Mouse (Mus musculus) liver, embryonic 13.5 days (tissue): ENCODE results near the gene Ccdc106. TPM values are rescaled to one million over a fixed set of nuclear protein-coding genes. Genes with fewer than 3 reads are reported as not detected.
"Not testable (repeated sequence)": the region's sequence is repeated elsewhere in the genome, so short reads cannot be mapped to it uniquely, and the experiment has no call there.

Experiments
- ATAC-seq: fragments of 200-750 bp; cut with Nextera tagmentation; 2 replicates; pipeline ENCODE4 v1.8.0; 2017; ENCODE audit warnings: low read depth, mild to moderate bottlenecking, moderate number of reproducible peaks, moderate library complexity
- DNase-seq: peaks from one replicate; pipeline ENCODE4 v3.0.0; 2022
- H3K27ac ChIP-seq: fragments of 300-500 bp; sonication (generic); 2 replicates; pipeline ENCODE4 v1.5.1; 2015; ENCODE audit warnings: moderate library complexity, mild to moderate bottlenecking, inconsistent platforms
- H3K27me3 ChIP-seq: fragments of 300-500 bp; sonication (generic); 2 replicates; pipeline ENCODE4 v1.6.1; 2015; ENCODE audit warnings: mild to moderate bottlenecking, inconsistent platforms
- H3K36me3 ChIP-seq: fragments of 300-500 bp; sonication (generic); 2 replicates; pipeline ENCODE4 v1.6.1; 2015; ENCODE audit warnings: mild to moderate bottlenecking, inconsistent platforms
- H3K4me1 ChIP-seq: fragments of 300-500 bp; sonication (generic); replicated peaks from 2 replicates; pipeline ENCODE4 v1.6.1; 2015; ENCODE audit warnings: inconsistent platforms
- H3K4me2 ChIP-seq: fragments of 300-500 bp; sonication (generic); 2 replicates; pipeline ENCODE4 v1.6.1; 2015; ENCODE audit warnings: inconsistent platforms, mild to moderate bottlenecking, moderate library complexity
- H3K4me3 ChIP-seq: fragments of 300-500 bp; sonication (generic); replicated peaks from 2 replicates; pipeline ENCODE4 v1.5.1; 2015; ENCODE audit warnings: mild to moderate bottlenecking, inconsistent platforms
- H3K9ac ChIP-seq: fragments of 300-500 bp; sonication (generic); 2 replicates; pipeline ENCODE4 v1.6.1; 2015; ENCODE audit warnings: mild to moderate bottlenecking, inconsistent platforms
- H3K9me3 ChIP-seq: fragments of 300-500 bp; sonication (generic); replicated peaks from 2 replicates; pipeline ENCODE4 v1.6.1; 2016; ENCODE audit warnings: inconsistent platforms
- WGBS: fragments of 180-500 bp; shearing (Covaris S2); methylation state at CpG from one replicate; pipeline ENCODE4 v1.1.7; 2015; ENCODE audit not compliant: insufficient replicate concordance; 5-methylcytosine and 5-hydroxymethylcytosine counted together
- polyA plus RNA-seq: library from polyadenylated mRNA; unstranded; fragments of >200 nt; fragmentation: Nextera tagmentation; extraction: Ambion mirVana; gene quantifications from 2 replicates; pipeline ENCODE4 v1.2.1, GENCODE M21; 2015

Gene Ccdc106
- polyA plus RNA-seq, 1 experiment from 2014 or later = 0.84 TPM

DNA sequence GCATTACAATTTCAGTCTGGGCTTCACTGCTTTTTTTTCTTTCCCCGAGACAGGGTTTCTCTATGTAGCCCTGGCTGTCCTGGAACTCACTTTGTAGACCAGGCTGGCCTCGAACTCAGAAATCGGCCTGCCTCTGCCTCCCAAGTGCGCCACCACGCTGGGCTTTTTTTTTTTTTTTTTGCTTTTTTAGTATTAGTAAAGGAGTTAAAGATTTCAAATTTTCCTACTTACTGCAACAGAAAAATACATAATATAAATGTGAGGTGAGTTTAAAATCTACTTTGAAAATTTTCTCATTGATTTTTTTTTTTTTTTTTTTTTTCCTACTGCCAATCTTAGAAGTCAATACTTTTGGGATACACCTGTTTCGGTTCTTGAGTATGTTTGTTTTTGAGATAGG, 44.5 kb downstream of the Ccdc106 start:
- DNase-seq (no peak), ATAC-seq (no peak)
- peaks cover 56% of the 10 kb centered on the region for H3K4me1 ChIP-seq
- peaks cover 51% of the 10 kb centered on the region for H3K36me3 ChIP-seq
- H3K27me3 ChIP-seq = no peaks in the 10 kb centered on the region
- peak overlapping the region; percentile 98 for H3K4me2 ChIP-seq
- no peak overlapping the region for H3K27ac ChIP-seq
- H3K9me3 ChIP-seq = no peaks in the 10 kb centered on the region
- H3K4me3 ChIP-seq = peak overlapping the region; percentile 82
- WGBS = 79% methylated on average over 6 of the region's 6 CpGs
- peak overlapping the region; percentile 92; the same call in 1 of the 2 replicates for H3K9ac ChIP-seq

DNA sequence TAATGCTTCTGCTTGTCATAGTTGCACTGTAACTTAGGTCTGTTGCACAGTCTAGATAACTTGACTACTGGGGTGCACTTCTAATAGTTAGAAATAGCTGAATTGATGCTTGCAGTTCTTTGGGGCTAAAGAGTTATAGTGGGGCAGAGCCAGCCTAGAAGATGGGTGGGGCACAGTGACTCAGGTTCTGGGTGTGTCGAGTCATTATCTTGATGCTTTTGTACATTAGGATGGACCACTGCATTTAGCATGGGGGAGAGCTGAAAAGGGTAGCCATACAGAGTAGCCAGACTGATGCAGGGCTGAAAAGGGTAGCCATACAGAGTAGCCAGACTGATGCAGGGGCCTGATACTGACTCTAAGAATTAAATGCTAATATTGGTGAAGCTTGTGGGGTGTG, 53.2 kb downstream of the Ccdc106 start:
- peak overlapping the region; percentile 59 for H3K4me2 ChIP-seq
- 7% methylated on average over 1 of the region's 1 CpGs for WGBS
- DNase-seq (peak; percentile 66), ATAC-seq (peak; percentile 78)
- H3K4me1 ChIP-seq = peaks cover 70% of the 10 kb centered on the region
- peak overlapping the region; percentile 25 for H3K4me3 ChIP-seq
- no peaks in the 10 kb centered on the region for H3K9me3 ChIP-seq
- peak overlapping the region; percentile 89 for H3K27ac ChIP-seq
- peak overlapping the region; percentile 64 for H3K9ac ChIP-seq
- H3K36me3 ChIP-seq = peaks cover 99% of the 10 kb centered on the region
- no peaks in the 10 kb centered on the region for H3K27me3 ChIP-seq

DNA sequence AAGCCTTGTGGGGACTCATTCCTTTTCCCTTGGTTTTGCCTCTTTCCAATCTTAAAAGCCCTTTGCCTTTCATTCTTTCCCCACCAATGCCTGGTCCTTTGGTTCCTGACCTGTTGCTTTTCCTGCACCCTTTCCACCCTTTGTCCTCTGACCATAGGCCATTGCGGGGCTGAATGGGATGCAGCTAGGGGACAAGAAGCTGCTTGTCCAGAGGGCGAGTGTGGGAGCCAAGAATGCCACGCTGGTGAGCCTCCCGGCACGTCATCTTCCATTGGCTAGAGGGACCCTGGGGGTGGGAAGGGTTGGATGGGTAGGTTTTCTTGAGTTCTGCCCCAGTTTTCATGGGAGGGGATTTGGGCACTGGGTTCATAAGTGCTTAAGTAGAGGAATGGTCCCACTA, 54.6 kb downstream of the Ccdc106 start:
- no peak for DNase-seq
- Histone ChIP-seq H3K27me3 (no peaks in the 10 kb centered on the region), H3K9me3 (no peaks in the 10 kb centered on the region), H3K36me3 (peaks cover 92% of the 10 kb centered on the region), H3K4me1 (peaks cover 73% of the 10 kb centered on the region), H3K27ac (peak overlapping the region; percentile 64), H3K4me3 (no peak overlapping the region), H3K9ac (0 out of 2 replicates have a peak overlapping the region, but pooled peaks have one; percentile 29), H3K4me2 (0 out of 2 replicates have a peak overlapping the region, but pooled peaks have one; percentile 3)
- ATAC-seq = no peak
- 87% methylated on average over 5 of the region's 5 CpGs for WGBS

DNA sequence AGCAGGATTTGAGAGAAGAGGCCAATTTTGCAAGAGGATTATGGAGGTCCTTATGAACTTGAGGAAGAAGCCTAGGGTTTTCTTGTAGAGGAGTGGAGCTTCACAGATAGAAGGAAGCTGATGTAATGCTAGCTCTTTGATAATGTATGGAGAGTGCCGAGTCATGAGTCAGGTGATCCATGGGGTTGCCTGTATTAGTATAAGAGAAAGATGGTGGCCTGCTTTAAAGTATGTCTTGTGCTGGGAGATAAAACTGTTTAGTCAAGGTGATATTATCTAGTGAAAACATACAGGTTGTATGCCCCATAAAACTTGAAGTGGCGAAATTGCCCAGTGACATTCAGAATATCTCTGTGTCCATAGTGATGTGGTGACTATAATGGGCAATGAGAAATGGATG, 56.6 kb downstream of the Ccdc106 start:
- DNase-seq (peak; percentile 50), ATAC-seq (peak; percentile 17; the same call in 1 of the 2 replicates)
- Histone ChIP-seq H3K36me3 (peaks cover 74% of the 10 kb centered on the region), H3K9me3 (no peaks in the 10 kb centered on the region), H3K9ac (0 out of 2 replicates have a peak overlapping the region, but pooled peaks have one; percentile 14), H3K4me1 (peaks cover 71% of the 10 kb centered on the region), H3K4me2 (peak overlapping the region; percentile 34), H3K27ac (peak overlapping the region; percentile 83), H3K4me3 (no peak overlapping the region), H3K27me3 (no peaks in the 10 kb centered on the region)
- 41% methylated on average over 2 of the region's 2 CpGs for WGBS

DNA sequence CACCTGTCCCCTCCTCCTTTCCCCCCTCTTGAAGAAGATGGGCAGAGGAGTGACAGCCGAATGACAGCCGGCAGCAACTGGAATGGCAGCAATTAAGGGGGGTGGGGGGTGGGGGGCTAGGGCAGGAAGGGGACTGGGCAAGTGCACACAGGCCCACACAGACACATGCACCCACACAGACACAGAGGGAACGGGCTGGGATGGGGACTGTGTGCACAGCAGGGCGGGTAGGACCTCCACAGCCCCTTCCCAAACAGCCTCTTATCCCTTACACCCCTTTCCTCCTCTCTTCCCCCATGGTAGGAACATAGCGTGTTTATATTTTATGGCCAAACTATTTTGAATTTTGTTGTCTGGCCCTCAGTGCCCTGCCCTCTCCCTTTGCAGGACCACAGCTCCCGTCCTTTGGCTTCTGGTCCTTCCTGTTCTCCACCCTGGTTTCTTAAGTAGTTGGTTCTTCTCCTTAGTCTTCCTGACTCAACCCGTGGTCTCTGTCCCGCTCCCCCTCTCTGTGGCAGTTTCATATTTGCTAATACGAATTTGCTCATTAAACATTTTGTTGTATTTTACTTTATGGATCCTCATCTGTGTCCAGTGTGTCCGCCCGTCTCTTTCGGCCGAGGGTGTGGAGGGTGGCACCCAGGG, 59.1 kb downstream of the Ccdc106 start:
- peak overlapping the region; percentile 90 for H3K4me3 ChIP-seq
- WGBS = 36% methylated on average over 9 of the region's 13 CpGs

DNA sequence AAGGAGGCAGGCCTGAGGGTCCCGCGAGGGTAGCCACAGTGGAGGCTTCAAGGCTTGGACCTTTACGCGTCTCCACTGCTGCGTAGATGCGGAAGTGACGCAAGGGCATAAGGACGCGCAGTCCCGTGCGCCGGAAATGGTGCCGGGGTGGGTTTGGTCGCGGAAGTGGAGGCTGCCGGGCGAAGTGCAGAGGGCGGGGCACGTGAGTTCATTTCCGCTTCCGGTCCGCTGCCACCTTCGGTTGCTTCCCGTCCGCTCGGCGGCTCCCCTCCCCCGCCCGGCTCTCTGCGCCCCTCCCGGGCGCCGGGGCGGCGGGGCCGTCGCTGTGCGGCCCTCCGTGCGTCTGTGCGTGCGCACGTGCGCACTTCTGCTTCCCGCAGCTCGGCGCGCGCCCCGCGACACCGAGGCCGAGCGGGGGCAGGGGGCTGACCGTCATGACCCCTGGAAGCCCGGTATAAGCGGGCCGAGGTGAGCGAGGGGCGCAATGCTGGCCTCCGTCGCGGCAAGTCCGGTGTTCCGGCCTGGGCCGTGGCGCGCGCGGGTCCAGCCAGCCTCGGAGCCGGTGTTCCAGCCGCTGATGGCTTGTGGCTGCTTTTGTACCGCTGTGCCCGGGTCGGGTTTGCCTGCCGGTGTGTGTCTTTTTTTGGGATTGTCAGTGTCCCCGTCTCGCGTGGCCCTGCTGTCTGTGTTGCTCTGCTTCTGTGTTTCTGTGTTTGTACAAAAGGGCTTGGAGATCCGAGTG, 59.8 kb downstream of the Ccdc106 start, which contains the start of gene Epn1:
Epn1 (plus strand) TSS at position 226 of the 742 bp plus-strand sequence.
- ATAC-seq = peak; percentile 90
- Histone ChIP-seq H3K4me2 (peak within 1 kb of the TSS; percentile 84), H3K9me3 (no peaks in the 10 kb centered on the region), H3K4me3 (peak within 1 kb of the TSS; percentile 90), H3K9ac (peak within 1 kb of the TSS; percentile 98), H3K27ac (peak within 1 kb of the TSS; percentile 95), H3K36me3 (peaks cover 72% of the 10 kb centered on the region), H3K27me3 (no peaks in the 10 kb centered on the region), H3K4me1 (peaks cover 71% of the 10 kb centered on the region)
- peak; percentile 93 for DNase-seq
- WGBS = under 1% methylated on average over 79 of the region's 81 CpGs

More for the DNA sequence above, 59.1 kb downstream of the Ccdc106 start:
- peaks cover 71% of the 10 kb centered on the region for H3K4me1 ChIP-seq
- H3K9ac ChIP-seq = peak overlapping the region; percentile 98
- not testable (repeated sequence) for H3K9me3 ChIP-seq, ATAC-seq, H3K27me3 ChIP-seq, DNase-seq
- peaks cover 72% of the 10 kb centered on the region for H3K36me3 ChIP-seq
- H3K4me2 ChIP-seq = peak overlapping the region; percentile 84
- H3K27ac ChIP-seq = peak overlapping the region; percentile 95

DNA sequence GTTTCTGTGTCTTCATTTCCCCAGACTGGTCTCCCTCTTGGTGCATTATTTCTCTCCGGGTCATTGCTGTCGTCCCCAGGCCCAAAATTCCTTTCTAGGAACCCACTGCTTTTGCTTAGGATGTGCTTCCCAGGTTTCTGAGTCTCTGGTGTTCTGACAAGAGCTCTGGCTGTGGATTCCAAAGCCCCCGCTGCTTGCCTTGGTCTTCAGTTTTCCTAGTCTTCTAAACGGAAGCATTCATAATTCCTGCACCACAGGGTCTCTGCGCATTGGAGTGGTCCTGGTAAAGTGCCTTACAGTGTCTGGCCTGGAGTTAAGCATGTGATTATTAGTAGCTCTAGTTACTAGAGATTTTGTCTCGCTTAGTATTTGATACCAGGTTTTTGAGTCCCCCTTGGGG, 60.5 kb downstream of the Ccdc106 start:
- no peaks in the 10 kb centered on the region for H3K9me3 ChIP-seq
- H3K27ac ChIP-seq = peak overlapping the region; percentile 95
- 6% methylated on average over 6 of the region's 6 CpGs for WGBS
- DNase-seq (no peak), ATAC-seq (no peak)
- H3K9ac ChIP-seq = peak overlapping the region; percentile 98
- H3K4me1 ChIP-seq = peaks cover 71% of the 10 kb centered on the region
- H3K4me3 ChIP-seq = peak overlapping the region; percentile 90
- H3K27me3 ChIP-seq = no peaks in the 10 kb centered on the region
- peaks cover 72% of the 10 kb centered on the region for H3K36me3 ChIP-seq
- peak overlapping the region; percentile 84 for H3K4me2 ChIP-seq

DNA sequence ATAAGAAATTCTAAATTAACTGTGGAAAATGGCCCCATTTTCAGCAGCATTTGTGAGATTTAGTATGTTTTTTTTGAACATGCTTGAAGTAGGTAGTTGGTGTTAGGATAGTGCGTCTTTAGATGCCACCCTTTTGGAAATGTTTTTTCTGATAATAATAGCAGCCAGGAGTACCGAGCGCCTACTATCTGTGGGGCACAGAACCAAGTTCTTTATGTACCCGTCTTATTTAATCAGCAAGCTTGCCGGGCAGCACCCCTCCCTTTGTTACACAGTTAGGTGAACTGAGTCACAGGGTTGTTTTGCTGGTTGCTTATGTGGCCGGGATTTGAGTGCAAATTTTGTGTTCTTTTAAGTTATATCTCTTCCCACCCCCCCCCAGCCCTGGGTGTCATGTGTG, 60.9 kb downstream of the Ccdc106 start:
- Histone ChIP-seq H3K9me3 (no peaks in the 10 kb centered on the region), H3K4me1 (peaks cover 71% of the 10 kb centered on the region), H3K4me2 (peak overlapping the region; percentile 84), H3K27me3 (no peaks in the 10 kb centered on the region), H3K27ac (peak overlapping the region; percentile 95), H3K4me3 (peak overlapping the region; percentile 90), H3K36me3 (peaks cover 73% of the 10 kb centered on the region), H3K9ac (peak overlapping the region; percentile 98)
- 16% methylated on average over 6 of the region's 6 CpGs for WGBS
- ATAC-seq (peak; percentile 56), DNase-seq (peak; percentile 66)

DNA sequence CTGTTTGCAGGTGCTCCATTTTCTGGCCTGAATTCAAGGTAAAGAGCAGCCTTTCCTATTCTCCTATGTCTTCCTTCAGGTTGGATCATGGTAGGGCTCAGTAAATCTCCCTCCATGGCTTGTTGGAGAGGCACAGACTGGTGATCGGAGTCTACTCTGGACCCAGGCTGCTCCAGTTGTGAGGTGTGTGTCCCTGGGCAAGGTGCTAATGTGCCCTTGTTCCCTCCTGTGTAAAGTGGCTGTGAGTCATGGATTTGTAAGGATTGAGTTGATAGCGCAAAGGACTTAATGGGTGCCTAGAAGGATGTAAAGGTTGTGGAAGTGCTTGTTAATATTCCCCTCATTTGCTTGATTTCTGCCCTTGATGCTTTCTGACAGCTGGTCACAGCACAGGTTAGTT, 61.6 kb downstream of the Ccdc106 start:
- peak overlapping the region; percentile 98 for H3K9ac ChIP-seq
- ATAC-seq (no peak), DNase-seq (no peak)
- peak overlapping the region; percentile 84 for H3K4me2 ChIP-seq
- peak overlapping the region; percentile 95 for H3K27ac ChIP-seq
- H3K4me1 ChIP-seq = peaks cover 69% of the 10 kb centered on the region
- peaks cover 73% of the 10 kb centered on the region for H3K36me3 ChIP-seq
- H3K27me3 ChIP-seq = no peaks in the 10 kb centered on the region
- 80% methylated on average over 2 of the region's 2 CpGs for WGBS
- H3K9me3 ChIP-seq = no peaks in the 10 kb centered on the region
- peak overlapping the region; percentile 90 for H3K4me3 ChIP-seq

DNA sequence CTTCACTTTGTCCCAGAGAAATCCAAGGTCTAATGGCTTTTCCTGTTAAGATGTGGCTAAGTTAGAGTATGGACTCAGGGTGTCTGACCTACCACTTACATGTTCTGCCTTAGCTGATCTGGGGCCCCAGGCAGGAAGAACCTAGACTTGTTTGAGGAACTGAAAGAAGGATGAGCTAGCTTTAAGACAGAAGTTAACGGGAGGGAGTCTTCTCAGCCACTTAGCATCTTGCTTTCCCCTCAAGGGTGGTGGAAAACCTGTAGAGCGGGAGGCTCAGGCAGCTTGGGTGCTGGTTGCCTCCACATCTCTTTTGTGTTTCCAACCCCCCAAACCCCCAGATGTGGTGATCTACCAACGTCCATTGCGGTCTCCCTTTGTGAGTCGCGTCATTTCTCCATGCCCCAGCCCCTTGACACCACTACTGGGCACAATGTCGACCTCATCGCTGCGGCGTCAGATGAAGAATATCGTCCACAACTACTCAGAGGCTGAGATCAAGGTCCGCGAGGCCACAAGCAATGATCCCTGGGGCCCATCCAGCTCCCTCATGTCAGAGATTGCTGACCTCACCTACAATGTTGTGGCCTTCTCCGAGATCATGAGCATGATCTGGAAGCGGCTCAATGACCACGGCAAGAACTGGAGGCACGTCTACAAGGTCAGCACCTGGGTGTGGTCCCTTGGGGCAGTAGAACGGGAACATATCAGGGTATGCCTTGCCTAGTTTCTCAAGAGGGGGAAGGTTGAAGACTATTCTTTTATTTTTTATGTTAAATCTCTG, 63.2 kb downstream of the Ccdc106 start:
- Histone ChIP-seq H3K4me3 (peak overlapping the region; percentile 15), H3K4me1 (peaks cover 71% of the 10 kb centered on the region), H3K9ac (0 out of 2 replicates have a peak overlapping the region, but pooled peaks have one; percentile 30), H3K9me3 (no peaks in the 10 kb centered on the region), H3K36me3 (peaks cover 73% of the 10 kb centered on the region), H3K27me3 (no peaks in the 10 kb centered on the region), H3K4me2 (peak overlapping the region; percentile 28), H3K27ac (peak overlapping the region; percentile 32)
- no peak for DNase-seq
- no peak for ATAC-seq
- 83% methylated on average over 18 of the region's 18 CpGs for WGBS

DNA sequence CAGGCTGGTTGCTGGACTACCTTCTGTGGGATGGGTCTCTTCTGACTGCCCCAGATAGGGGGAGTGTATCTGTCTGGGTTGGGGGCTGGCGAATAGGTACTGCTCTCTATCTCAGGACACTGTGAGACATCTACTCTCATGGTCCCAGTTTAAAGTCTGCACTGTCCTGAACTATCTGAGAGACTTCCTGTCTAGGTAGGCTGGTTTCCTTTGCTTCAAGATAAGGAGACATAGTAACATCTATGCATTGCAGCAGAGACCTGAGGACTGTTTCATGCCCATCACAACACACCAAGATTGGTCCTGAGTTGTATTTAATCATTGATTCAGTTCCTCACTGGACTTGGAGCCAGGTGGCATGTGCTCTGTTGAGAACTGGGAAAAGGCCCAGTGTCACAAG, 65.2 kb downstream of the Ccdc106 start:
- H3K4me2 ChIP-seq = no peak overlapping the region
- no peaks in the 10 kb centered on the region for H3K9me3 ChIP-seq
- ATAC-seq (no peak), DNase-seq (no peak)
- H3K27ac ChIP-seq = no peak overlapping the region
- no peak overlapping the region for H3K4me3 ChIP-seq
- H3K4me1 ChIP-seq = peaks cover 68% of the 10 kb centered on the region
- no peaks in the 10 kb centered on the region for H3K27me3 ChIP-seq
- H3K36me3 ChIP-seq = peaks cover 84% of the 10 kb centered on the region
- WGBS = 29% methylated on average over 1 of the region's 1 CpGs
- no peak overlapping the region for H3K9ac ChIP-seq
